In the genomic region with DNA sequence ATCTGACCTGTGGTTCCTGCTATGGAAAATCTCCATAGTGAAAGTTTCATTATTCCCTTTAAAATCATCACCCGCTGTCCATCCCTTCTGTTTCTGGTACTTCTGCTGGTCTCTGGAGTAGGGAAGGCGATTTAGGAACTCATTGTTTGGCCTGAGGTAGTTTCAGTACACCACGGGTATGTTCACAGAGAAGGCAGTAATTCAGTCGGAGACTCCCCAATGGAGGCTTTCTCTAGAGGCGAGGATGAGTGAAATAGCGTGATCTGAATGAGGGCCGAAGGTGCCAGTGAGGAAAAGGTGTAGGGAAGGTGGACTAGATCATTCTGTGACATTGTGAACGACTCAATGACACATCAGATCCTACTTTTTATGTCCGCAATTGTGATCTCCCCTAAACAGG, we compare ENCODE assay signal across 8 mouse cellular contexts. TPM values are rescaled to one million over a fixed set of nuclear protein-coding genes. Genes with fewer than 3 reads are reported as not detected.
DNase-seq lines count a peak whose midpoint lies in the region; ATAC-seq and TF ChIP-seq lines count a peak whose summit lies in the region.

No protein-coding gene starts in this region.

- H3K4me2 ChIP-seq in embryonic facial prominence, embryonic 15.5 days (replicated peaks) = peak overlapping the region; percentile 79
- H3K4me2 ChIP-seq in liver, embryonic 11.5 days = peak overlapping the region; percentile 87

- DNase-seq in gastrocnemius, adult 2 months = no peak
- no peak for DNase-seq in gastrocnemius, adult 8-10 months (ENCODE audit: low spot score in 2 of 2)
- peak; percentile 46 for DNase-seq in 3T3-L1 (ENCODE audit: low read depth, low spot score)
- no peak for DNase-seq in liver, embryonic 11.5 days (ENCODE audit: low spot score)
- no peak for DNase-seq in thymus, postnatal 0 days (ENCODE audit: low spot score)
- no peak for DNase-seq in testis, postnatal 10 days (ENCODE audit: low spot score)
- no peak for DNase-seq in kidney, adult 9 months

- peaks cover 59% of the 10 kb centered on the region for H3K36me3 ChIP-seq in embryonic facial prominence, embryonic 15.5 days
- H3K36me3 ChIP-seq in liver, embryonic 11.5 days (ENCODE audit: control insufficient read depth, insufficient read depth, low read length) = peaks cover 43% of the 10 kb centered on the region

- 8% methylated on average over 9 of the region's 9 CpGs for WGBS in embryonic facial prominence, embryonic 15.5 days
- 6% methylated on average over 9 of the region's 9 CpGs for WGBS in liver, embryonic 11.5 days

- ATAC-seq in embryonic facial prominence, embryonic 15.5 days (ENCODE audit: insufficient number of reproducible peaks, low FRiP score, low TSS enrichment, low read depth) = no peak
- no peak for ATAC-seq in liver, embryonic 11.5 days (replicated peaks; ENCODE audit: low FRiP score)

- peak overlapping the region; percentile 72 for H3K9ac ChIP-seq in embryonic facial prominence, embryonic 15.5 days
- peak overlapping the region; percentile 75 for H3K9ac ChIP-seq in liver, embryonic 11.5 days (ENCODE audit: low read depth, low read length)

- no peak for TF ChIP-seq CTCF in gastrocnemius, adult 2 months (IDR thresholded peaks at IDR 0.05)

- no peaks in the 10 kb centered on the region for H3K9me3 ChIP-seq in embryonic facial prominence, embryonic 15.5 days (replicated peaks)
- no peaks in the 10 kb centered on the region for H3K9me3 ChIP-seq in liver, embryonic 11.5 days (ENCODE audit: control insufficient read depth, low read length)

- intact Hi-C loops in gastrocnemius, adult 2 months (cut with DNase I) = no loop called here

- H3K4me1 ChIP-seq in embryonic facial prominence, embryonic 15.5 days = peaks cover 33% of the 10 kb centered on the region
- H3K4me1 ChIP-seq in liver, embryonic 11.5 days (replicated peaks; ENCODE audit: control insufficient read depth, insufficient read depth, low read length) = peaks cover 17% of the 10 kb centered on the region

- no peaks in the 10 kb centered on the region for H3K27me3 ChIP-seq in embryonic facial prominence, embryonic 15.5 days
- no peaks in the 10 kb centered on the region for H3K27me3 ChIP-seq in liver, embryonic 11.5 days (replicated peaks; ENCODE audit: control insufficient read depth, insufficient read depth, low read length)

- peak overlapping the region; percentile 90 for H3K27ac ChIP-seq in gastrocnemius, adult 2 months
- peak overlapping the region; percentile 84 for H3K27ac ChIP-seq in embryonic facial prominence, embryonic 15.5 days (replicated peaks)
- H3K27ac ChIP-seq in liver, embryonic 11.5 days (ENCODE audit: low read depth, low read length) = peak overlapping the region; percentile 47

- H3K4me3 ChIP-seq in gastrocnemius, adult 2 months = peak overlapping the region; percentile 98
- H3K4me3 ChIP-seq in embryonic facial prominence, embryonic 15.5 days (replicated peaks) = peak overlapping the region; percentile 91
- peak overlapping the region; percentile 89 for H3K4me3 ChIP-seq in liver, embryonic 11.5 days (ENCODE audit: low read depth, low read length)

RNA-seq across cellular contexts. Expression of a gene that starts 0.5 kb away (rescaled TPM):
- 10 to 100 TPM in 1 of 2 experiments, 1 to 10 TPM in 1; 7.9 to 10.4 TPM for total RNA-seq in gastrocnemius, adult 2 months (2021)
- total RNA-seq in gastrocnemius, adult 8-10 months (2022) = 10 to 100 TPM in 1 of 4 experiments, 1 to 10 TPM in 3; 7.8 to 11.8 (median 9.0) TPM
- polyA plus RNA-seq in embryonic facial prominence, embryonic 15.5 days (2015; fragmentation: Nextera tagmentation; extraction: Ambion mirVana) = 31.0 and 32.8 TPM in 2 replicates
- 42.4 and 43.2 TPM in 2 replicates for polyA plus RNA-seq in liver, embryonic 11.5 days (2014; fragmentation: Nextera tagmentation; extraction: Ambion mirVana)
- 31.2 and 32.4 TPM in 2 replicates for polyA plus RNA-seq in thymus, postnatal 0 days (2015; fragmentation: Nextera tagmentation; extraction: Ambion mirVana)

RNA-seq across cellular contexts. Expression of a gene that starts 12.5 kb away (rescaled TPM):
- total RNA-seq in gastrocnemius, adult 2 months (2021) = 10 to 100 TPM; 23.5 to 27.2 TPM
- total RNA-seq in gastrocnemius, adult 8-10 months (2022) = 10 to 100 TPM; 21.0 to 25.7 (median 23.4) TPM
- 155 and 156 TPM in 2 replicates for polyA plus RNA-seq in embryonic facial prominence, embryonic 15.5 days (2015; fragmentation: Nextera tagmentation; extraction: Ambion mirVana)
- polyA plus RNA-seq in liver, embryonic 11.5 days (2014; fragmentation: Nextera tagmentation; extraction: Ambion mirVana) = 75.6 and 81.1 TPM in 2 replicates
- 203 and 214 TPM in 2 replicates for polyA plus RNA-seq in thymus, postnatal 0 days (2015; fragmentation: Nextera tagmentation; extraction: Ambion mirVana)

RNA-seq across cellular contexts. Expression of a gene that starts 12.7 kb away (rescaled TPM):
- 100 to 1,000 TPM; 423 to 463 TPM for total RNA-seq in gastrocnemius, adult 2 months (2021)
- 100 to 1,000 TPM; 411 to 454 (median 425) TPM for total RNA-seq in gastrocnemius, adult 8-10 months (2022)
- polyA plus RNA-seq in embryonic facial prominence, embryonic 15.5 days (2015; fragmentation: Nextera tagmentation; extraction: Ambion mirVana) = 443 and 458 TPM in 2 replicates
- polyA plus RNA-seq in liver, embryonic 11.5 days (2014; fragmentation: Nextera tagmentation; extraction: Ambion mirVana) = 598 and 618 TPM in 2 replicates
- polyA plus RNA-seq in thymus, postnatal 0 days (2015; fragmentation: Nextera tagmentation; extraction: Ambion mirVana) = 326 and 340 TPM in 2 replicates

RNA-seq across cellular contexts. Expression of a gene that starts 24.8 kb away (rescaled TPM):
- 1 to 10 TPM; 3.4 to 6.2 TPM for total RNA-seq in gastrocnemius, adult 2 months (2021)
- total RNA-seq in gastrocnemius, adult 8-10 months (2022) = 1 to 10 TPM; 3.5 to 4.7 (median 4.3) TPM
- 41.3 and 43.1 TPM in 2 replicates for polyA plus RNA-seq in embryonic facial prominence, embryonic 15.5 days (2015; fragmentation: Nextera tagmentation; extraction: Ambion mirVana)
- polyA plus RNA-seq in liver, embryonic 11.5 days (2014; fragmentation: Nextera tagmentation; extraction: Ambion mirVana) = 22.6 and 26.1 TPM in 2 replicates
- polyA plus RNA-seq in thymus, postnatal 0 days (2015; fragmentation: Nextera tagmentation; extraction: Ambion mirVana) = 25.2 and 27.1 TPM in 2 replicates

RNA-seq across cellular contexts. Expression of a gene that starts 25.0 kb away (rescaled TPM):
- 1 to 10 TPM; 7.3 TPM for total RNA-seq in gastrocnemius, adult 2 months (2021)
- 1 to 10 TPM; 7.2 to 9.4 (median 8.7) TPM for total RNA-seq in gastrocnemius, adult 8-10 months (2022)
- polyA plus RNA-seq in embryonic facial prominence, embryonic 15.5 days (2015; fragmentation: Nextera tagmentation; extraction: Ambion mirVana) = 4.2 and 4.5 TPM in 2 replicates
- polyA plus RNA-seq in liver, embryonic 11.5 days (2014; fragmentation: Nextera tagmentation; extraction: Ambion mirVana) = 2.4 and 3.9 TPM in 2 replicates
- 4.7 TPM in 2 replicates for polyA plus RNA-seq in thymus, postnatal 0 days (2015; fragmentation: Nextera tagmentation; extraction: Ambion mirVana)
